Mouse (Mus musculus): ENCODE measurements at regions not wholly inside any gene's neighbourhood (a gene's known extent, or its start where the extent isn't known, plus 50 kb on each side); places are given as distances from the start of the nearest gene placed in this dataset.
A peak's percentile ranks its signal among the peaks of the same experiment; 100 is the strongest.

- intact Hi-C loops (cut with DNase I): no loop called here
- 78% methylated on average over 7 of the region's 7 CpGs for WGBS
These were observed 214.0 kb upstream of the Amigo2 start for GRCm38 (mm10) chr15:97461060-97461459.

GRCm38 (mm10) chr15:97460360-97460719, 213.3 kb upstream of the Amigo2 start:
- 69% methylated on average over 7 of the region's 7 CpGs for WGBS
- no peaks in the 10 kb centered on the region; the same call in 1 of the 2 replicates for H3K27me3 ChIP-seq (ENCODE audit: control insufficient read depth, insufficient read depth, low read length)
- no peaks in the 10 kb centered on the region for H3K36me3 ChIP-seq (ENCODE audit: control insufficient read depth, insufficient read depth, low read length)
- peaks cover 2% of the 10 kb centered on the region for H3K4me1 ChIP-seq (ENCODE audit: control insufficient read depth, insufficient read depth, low read length)
- no peak for DNase-seq
- H3K4me3 ChIP-seq: no peak overlapping the region
- H3K79me2 ChIP-seq (replicated peaks; ENCODE audit: control insufficient read depth, insufficient read depth, low read length): no peaks in the 10 kb centered on the region
- H3K27ac ChIP-seq: no peak overlapping the region
- intact Hi-C loops (cut with DNase I): no loop called here
- TF ChIP-seq EP300 (IDR thresholded peaks at IDR 0.05; ENCODE audit: insufficient read depth, low read depth, low read length): no peak
- no peak for TF ChIP-seq POLR2A (IDR thresholded peaks at IDR 0.05; ENCODE audit: insufficient read depth, low read depth, low read length)
- TF ChIP-seq CTCF (IDR thresholded peaks at IDR 0.05): no peak
- no peak overlapping the region for H3K9ac ChIP-seq (ENCODE audit: low read depth, low read length)

More at GRCm38 (mm10) chr15:97461060-97461459, 214.0 kb upstream of the Amigo2 start:
- Histone ChIP-seq H3K27me3 (ENCODE audit: control insufficient read depth, insufficient read depth, low read length) (no peaks in the 10 kb centered on the region; the same call in 1 of the 2 replicates), H3K27ac (no peak overlapping the region), H3K36me3 (ENCODE audit: control insufficient read depth, insufficient read depth, low read length) (no peaks in the 10 kb centered on the region), H3K4me3 (no peak overlapping the region), H3K79me2 (replicated peaks; ENCODE audit: control insufficient read depth, insufficient read depth, low read length) (no peaks in the 10 kb centered on the region), H3K9ac (ENCODE audit: low read depth, low read length) (no peak overlapping the region), H3K4me1 (ENCODE audit: control insufficient read depth, insufficient read depth, low read length) (no peaks in the 10 kb centered on the region)
- TF ChIP-seq CTCF (IDR thresholded peaks at IDR 0.05): no peak
- DNase-seq: no peak

- no peak for TF ChIP-seq EP300 (IDR thresholded peaks at IDR 0.05; ENCODE audit: insufficient read depth, low read depth, low read length)
- no peak for TF ChIP-seq POLR2A (IDR thresholded peaks at IDR 0.05; ENCODE audit: insufficient read depth, low read depth, low read length)
- no peak for TF ChIP-seq CTCF (IDR thresholded peaks at IDR 0.05)
- Histone ChIP-seq H3K4me1 (ENCODE audit: control insufficient read depth, insufficient read depth, low read length) (peaks cover 3% of the 10 kb centered on the region), H3K27ac (no peak overlapping the region), H3K79me2 (replicated peaks; ENCODE audit: control insufficient read depth, insufficient read depth, low read length) (no peaks in the 10 kb centered on the region), H3K36me3 (ENCODE audit: control insufficient read depth, insufficient read depth, low read length) (no peaks in the 10 kb centered on the region), H3K4me3 (no peak overlapping the region), H3K27me3 (ENCODE audit: control insufficient read depth, insufficient read depth, low read length) (no peaks in the 10 kb centered on the region; the same call in 1 of the 2 replicates), H3K9ac (ENCODE audit: low read depth, low read length) (no peak overlapping the region)
- DNase-seq: peak in 1 of 2 experiments; percentile 7
- 82% methylated on average over 19 of the region's 19 CpGs for WGBS
- intact Hi-C loops (cut with DNase I): loop anchor here (10.0 kb wide), 1 partner anchor 125 kb away; no protein-coding TSS in a partner anchor
These were observed 212.7 kb upstream of the Amigo2 start for GRCm38 (mm10) chr15:97459606-97460359.

- Histone ChIP-seq H3K36me3 (ENCODE audit: control insufficient read depth, insufficient read depth, low read length) (no peaks in the 10 kb centered on the region), H3K27ac (no peak overlapping the region), H3K4me1 (ENCODE audit: control insufficient read depth, insufficient read depth, low read length) (peaks cover 3% of the 10 kb centered on the region), H3K4me3 (no peak overlapping the region), H3K79me2 (replicated peaks; ENCODE audit: control insufficient read depth, insufficient read depth, low read length) (no peaks in the 10 kb centered on the region), H3K27me3 (ENCODE audit: control insufficient read depth, insufficient read depth, low read length) (no peaks in the 10 kb centered on the region; the same call in 1 of the 2 replicates), H3K9ac (ENCODE audit: low read depth, low read length) (no peak overlapping the region)
- intact Hi-C loops (cut with DNase I): loop anchor here (10.0 kb wide), 1 partner anchor 126 kb away; no protein-coding TSS in a partner anchor
- TF ChIP-seq CTCF (IDR thresholded peaks at IDR 0.05) (no peak), POLR2A (IDR thresholded peaks at IDR 0.05; ENCODE audit: insufficient read depth, low read depth, low read length) (no peak), EP300 (IDR thresholded peaks at IDR 0.05; ENCODE audit: insufficient read depth, low read depth, low read length) (no peak)
- peak; percentile 18 to 43 for DNase-seq
- WGBS: 77% methylated on average over 11 of the region's 11 CpGs
These were observed 211.7 kb upstream of the Amigo2 start for GRCm38 (mm10) chr15:97458748-97459221.

- intact Hi-C loops (cut with DNase I): loop anchor here (10.0 kb wide), 1 partner anchor 127 kb away; no protein-coding TSS in a partner anchor
These were observed 211.2 kb upstream of the Amigo2 start for GRCm38 (mm10) chr15:97458139-97458747.

GRCm38 (mm10) chr15:97457468-97457867, 210.4 kb upstream of the Amigo2 start:
- Histone ChIP-seq H3K4me3 (no peak overlapping the region), H3K79me2 (replicated peaks; ENCODE audit: control insufficient read depth, insufficient read depth, low read length) (no peaks in the 10 kb centered on the region), H3K4me1 (ENCODE audit: control insufficient read depth, insufficient read depth, low read length) (peaks cover 3% of the 10 kb centered on the region), H3K27ac (no peak overlapping the region), H3K9ac (ENCODE audit: low read depth, low read length) (no peak overlapping the region), H3K27me3 (ENCODE audit: control insufficient read depth, insufficient read depth, low read length) (no peaks in the 10 kb centered on the region; the same call in 1 of the 2 replicates), H3K36me3 (ENCODE audit: control insufficient read depth, insufficient read depth, low read length) (no peaks in the 10 kb centered on the region)
- intact Hi-C loops (cut with DNase I): loop anchor here (10.0 kb wide), 1 partner anchor 127 kb away; no protein-coding TSS in a partner anchor
- no peak for DNase-seq
- TF ChIP-seq CTCF (IDR thresholded peaks at IDR 0.05) (no peak), EP300 (IDR thresholded peaks at IDR 0.05; ENCODE audit: insufficient read depth, low read depth, low read length) (no peak), POLR2A (IDR thresholded peaks at IDR 0.05; ENCODE audit: insufficient read depth, low read depth, low read length) (no peak)
- WGBS: 86% methylated on average over 8 of the region's 8 CpGs

More at GRCm38 (mm10) chr15:97458139-97458747, 211.2 kb upstream of the Amigo2 start:
- no peak overlapping the region for H3K4me3 ChIP-seq
- H3K9ac ChIP-seq (ENCODE audit: low read depth, low read length): no peak overlapping the region
- TF ChIP-seq CTCF (IDR thresholded peaks at IDR 0.05) (no peak), EP300 (IDR thresholded peaks at IDR 0.05; ENCODE audit: insufficient read depth, low read depth, low read length) (no peak), POLR2A (IDR thresholded peaks at IDR 0.05; ENCODE audit: insufficient read depth, low read depth, low read length) (no peak)
- H3K4me1 ChIP-seq (ENCODE audit: control insufficient read depth, insufficient read depth, low read length): peaks cover 3% of the 10 kb centered on the region
- H3K27ac ChIP-seq: no peak overlapping the region
- H3K36me3 ChIP-seq (ENCODE audit: control insufficient read depth, insufficient read depth, low read length): no peaks in the 10 kb centered on the region
- 22% methylated on average over 17 of the region's 17 CpGs for WGBS
- no peak for DNase-seq
- no peaks in the 10 kb centered on the region for H3K79me2 ChIP-seq (replicated peaks; ENCODE audit: control insufficient read depth, insufficient read depth, low read length)
- no peaks in the 10 kb centered on the region; the same call in 1 of the 2 replicates for H3K27me3 ChIP-seq (ENCODE audit: control insufficient read depth, insufficient read depth, low read length)

Measured in heart, adult 2 months (tissue).